Mouse (Mus musculus) adrenal gland (tissue): Measurements from ENCODE around the gene Cdkn2aipnl.

Experiments used
- intact Hi-C: fragments of 180-260 bp; cut with DNase I; formaldehyde crosslinking; loops from one replicate; pipeline ENCODE4 v1.15.1; 2025
- long read RNA-seq, 2 experiments: library from polyadenylated mRNA; unstranded; transcript quantifications; one replicate each; pipeline ENCODE4 v2.0.0; 2020; ENCODE audit warnings: borderline replicate concordance in 1 of 2; ENCODE audit not compliant: insufficient replicate concordance in 1 of 2

The Cdkn2aipnl gene
- long read RNA-seq, experiment 1, transcript Cdkn2aipnl-201 (3 exons, 1,832 nt), result major isoform, 25 of 29 reads
- long read RNA-seq, experiment 1, partial matches to known transcripts, result 1 of 29 reads
- long read RNA-seq, experiment 1, other reads (novel, unspliced or antisense), result 3 of 29 reads
- long read RNA-seq, experiment 2, transcript Cdkn2aipnl-201 (3 exons, 1,832 nt), result major isoform, 33 of 35 reads
- long read RNA-seq, experiment 2, partial matches to known transcripts, result 0 of 35 reads
- long read RNA-seq, experiment 2, other reads (novel, unspliced or antisense), result 2 of 35 reads

DNA sequence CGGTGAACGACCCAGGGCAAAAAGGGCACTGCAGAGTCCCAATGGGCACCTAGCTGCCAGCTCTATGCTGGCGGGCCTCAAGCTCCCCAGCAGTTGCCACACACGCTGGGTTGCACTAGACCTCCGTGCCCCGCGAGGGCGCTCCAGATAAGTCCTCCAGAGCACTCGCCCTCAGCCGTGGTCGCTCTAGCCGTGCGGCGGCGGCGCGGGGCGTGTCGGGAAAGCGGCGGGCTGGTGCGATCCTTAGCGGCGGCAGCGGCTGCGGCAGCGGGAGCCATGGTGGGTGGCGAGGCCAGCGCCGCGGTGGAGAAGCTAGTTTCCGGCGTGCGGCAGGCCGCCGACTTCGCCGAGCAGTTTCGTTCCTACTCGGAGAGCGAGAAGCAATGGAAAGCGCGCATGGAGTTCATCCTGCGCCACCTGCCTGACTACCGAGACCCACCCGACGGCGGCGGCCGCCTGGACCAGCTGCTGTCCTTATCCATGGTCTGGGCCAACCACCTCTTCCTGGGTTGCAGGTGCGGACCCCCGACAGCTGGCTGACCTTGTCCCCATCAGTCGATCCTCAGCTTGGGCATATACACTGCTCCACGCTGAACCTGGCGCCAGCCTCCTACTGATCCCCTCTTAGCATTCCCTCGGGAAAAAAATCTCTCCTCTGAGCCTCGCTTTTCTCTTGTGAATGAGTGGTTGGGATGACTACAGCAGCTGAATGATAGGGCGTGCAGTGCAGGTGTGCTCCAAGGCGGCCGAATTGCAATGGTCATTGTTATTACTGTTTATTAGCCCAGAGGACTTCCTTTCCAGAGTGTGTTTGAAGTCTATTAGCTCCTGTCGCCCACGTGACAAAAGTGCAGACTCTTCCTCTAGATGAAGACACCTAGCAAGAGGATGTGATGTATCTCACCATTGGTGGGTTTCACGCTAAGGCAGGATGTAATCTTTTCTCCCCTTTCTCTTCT, at the start of gene Cdkn2aipnl:
Gene Cdkn2aipnl, plus strand, starts transcription at position 219 of the 959 bp plus-strand sequence.
- intact Hi-C loops, result loop anchor here (2.0 to 5.0 kb wide), 2 partner anchors 50 to 113 kb away; no protein-coding TSS in a partner anchor

DNA sequence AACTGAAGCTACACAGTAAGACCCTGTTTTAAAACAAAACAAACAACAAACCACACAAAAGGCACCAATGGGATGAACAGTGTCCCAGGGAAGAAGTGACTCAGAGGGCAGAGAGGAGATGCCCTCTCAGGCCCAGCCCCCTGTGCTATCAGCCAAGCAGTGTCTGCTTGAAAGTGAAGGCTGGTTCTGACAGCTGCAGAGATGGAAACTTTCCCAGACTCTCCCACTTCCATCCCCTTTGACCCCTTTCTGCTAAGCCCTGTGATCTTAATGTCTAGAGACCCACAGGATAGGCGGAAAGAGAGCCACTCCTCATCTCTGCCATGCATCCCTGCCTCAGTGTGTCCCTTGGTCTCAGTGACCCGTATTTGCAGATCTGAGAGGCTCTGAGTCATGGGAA, 49.5 kb upstream of the Cdkn2aipnl start:
- intact Hi-C loops, result loop anchor here (5.0 kb wide), 2 partner anchors 49 to 61 kb away; partner anchors contain the start of genes Cdkn2aipnl and Jade2

DNA sequence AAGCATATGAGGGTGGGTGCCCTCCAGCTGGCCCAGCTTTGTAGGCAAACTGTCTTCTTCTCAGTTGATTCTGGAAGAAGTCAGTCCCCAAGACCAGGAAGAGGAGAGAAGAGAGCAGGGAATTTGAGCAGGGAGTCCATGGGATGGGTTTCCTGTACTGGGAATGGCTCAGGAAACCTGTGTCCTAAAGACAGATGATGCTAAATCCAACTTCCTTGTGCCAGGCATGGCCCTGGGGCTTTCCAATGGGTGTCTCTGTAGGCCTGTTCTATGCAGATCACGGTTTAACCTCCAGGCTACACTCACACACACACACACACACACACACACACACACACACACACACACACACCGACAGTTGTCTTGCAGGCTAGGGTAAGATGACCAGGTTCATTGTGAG, 48.9 kb upstream of the Cdkn2aipnl start:
- intact Hi-C loops, result loop anchor here (5.0 kb wide), 2 partner anchors 49 to 61 kb away; partner anchors contain the start of genes Cdkn2aipnl and Jade2

DNA sequence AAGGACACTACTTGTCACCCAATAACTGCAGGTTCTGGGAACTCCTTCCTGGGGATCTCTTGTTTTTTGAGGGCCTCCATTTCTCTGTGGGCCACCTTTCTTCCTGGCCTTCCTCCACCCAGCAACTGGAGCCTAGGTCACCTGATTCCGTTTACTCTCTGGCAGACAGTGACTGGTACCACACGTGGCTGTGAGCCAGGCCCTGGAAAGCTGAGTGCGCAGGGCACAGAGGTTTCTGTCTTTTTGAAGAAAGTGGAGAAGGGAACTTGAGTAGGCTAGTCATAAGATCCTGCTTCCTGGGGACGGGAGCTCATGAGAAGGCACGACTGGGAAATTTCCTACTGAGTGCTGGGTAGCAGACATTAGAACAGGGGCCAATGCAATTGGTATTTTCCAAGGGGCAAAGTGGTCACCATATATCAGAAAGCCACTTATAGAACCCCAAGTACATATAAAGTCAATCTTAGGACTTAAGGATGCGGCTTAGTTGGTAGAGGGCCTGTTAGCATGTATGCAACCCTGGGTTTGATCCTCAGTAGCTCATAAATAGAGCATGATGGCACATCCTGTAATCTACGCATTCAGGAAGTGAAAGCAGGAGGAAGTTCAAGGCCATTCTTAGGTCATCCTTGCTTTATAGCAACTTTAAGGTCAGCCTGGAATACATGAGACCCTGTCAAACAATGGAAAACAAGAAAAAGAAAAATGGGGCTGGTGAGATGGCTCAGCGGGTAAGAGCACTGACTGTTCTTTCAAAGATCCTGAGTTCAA, 45.9 kb upstream of the Cdkn2aipnl start:
- intact Hi-C loops, result no loop called here

DNA sequence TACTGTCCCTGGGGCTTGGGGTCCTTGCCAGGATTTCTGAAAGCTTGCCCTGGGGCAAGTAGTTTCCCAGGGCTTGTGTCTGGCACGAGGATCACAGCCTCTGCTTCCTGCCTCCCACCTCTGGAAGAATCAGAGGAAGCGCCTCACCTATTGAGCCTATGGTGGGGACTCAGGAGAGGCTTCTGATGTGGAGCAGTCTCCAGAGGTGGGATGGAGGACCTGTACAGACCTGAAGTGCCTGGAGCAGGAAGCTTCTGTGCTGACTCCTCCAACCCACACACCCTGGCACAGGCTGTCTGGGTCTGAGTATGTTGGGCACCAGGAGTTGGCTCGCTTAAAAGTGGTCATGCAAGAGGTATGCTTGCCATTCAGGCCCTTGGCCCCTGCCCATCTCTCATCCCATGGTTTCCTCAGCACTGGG, 45.0 kb upstream of the Cdkn2aipnl start:
- intact Hi-C loops, result no loop called here

DNA sequence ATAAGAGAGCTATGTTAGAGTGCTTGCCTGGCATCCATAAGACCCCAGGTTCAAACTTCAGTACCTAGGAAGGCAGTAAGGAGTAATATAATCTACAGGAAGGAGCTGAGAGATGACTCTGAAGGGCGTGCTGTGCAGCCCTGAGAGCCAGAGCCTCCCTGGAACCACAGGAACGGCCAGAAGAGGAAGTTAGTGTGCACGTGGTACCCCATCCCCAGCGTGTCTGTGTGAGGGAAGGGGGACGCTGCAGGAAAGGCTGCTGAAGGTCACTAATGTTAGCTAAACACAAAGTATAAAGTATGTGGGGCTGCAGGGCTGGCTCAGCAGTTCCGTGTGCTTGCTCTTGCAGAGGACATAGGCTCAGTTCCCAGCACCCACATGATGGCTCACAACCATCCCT, 41.9 kb upstream of the Cdkn2aipnl start:
- intact Hi-C loops, result no loop called here

DNA sequence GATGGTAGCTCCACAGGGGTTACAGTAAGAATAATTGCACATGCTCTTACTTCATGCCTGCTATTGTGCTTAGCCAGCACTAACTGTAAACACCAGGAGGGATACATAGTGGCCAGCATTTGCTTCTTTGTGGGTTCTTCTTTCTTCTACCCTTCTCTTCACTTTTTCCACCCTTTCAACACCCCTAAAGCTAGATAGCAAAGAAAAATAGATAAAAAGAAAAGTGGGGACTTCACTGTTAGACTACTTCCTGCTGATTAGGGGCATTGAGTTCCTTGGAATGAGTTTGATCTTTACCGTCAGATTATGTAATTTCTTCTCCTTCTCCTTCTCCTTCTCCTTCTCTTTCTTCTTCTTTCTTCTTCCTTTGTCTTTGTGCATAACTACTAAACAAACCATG, 41.1 kb upstream of the Cdkn2aipnl start:
- intact Hi-C loops, result no loop called here

DNA sequence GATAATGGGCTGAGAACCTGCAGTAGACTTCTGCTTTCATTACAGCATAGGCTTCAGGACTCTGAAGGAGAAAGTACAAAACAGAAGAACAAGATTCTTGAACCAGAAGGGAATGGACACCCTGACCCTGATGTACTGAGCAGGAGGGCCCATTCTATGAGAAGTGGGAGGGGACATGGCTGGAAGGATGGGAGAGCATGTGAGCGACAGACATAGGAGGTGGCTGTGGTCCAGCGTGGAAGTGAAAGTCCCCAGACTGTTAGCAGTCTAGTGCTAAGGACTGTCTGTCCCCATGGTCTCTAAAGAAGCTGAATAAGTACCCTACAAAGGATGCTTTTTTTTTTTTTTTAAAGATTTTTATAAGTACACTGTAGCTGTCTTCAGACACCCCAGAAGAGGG, 40.4 kb upstream of the Cdkn2aipnl start:
- intact Hi-C loops, result no loop called here

DNA sequence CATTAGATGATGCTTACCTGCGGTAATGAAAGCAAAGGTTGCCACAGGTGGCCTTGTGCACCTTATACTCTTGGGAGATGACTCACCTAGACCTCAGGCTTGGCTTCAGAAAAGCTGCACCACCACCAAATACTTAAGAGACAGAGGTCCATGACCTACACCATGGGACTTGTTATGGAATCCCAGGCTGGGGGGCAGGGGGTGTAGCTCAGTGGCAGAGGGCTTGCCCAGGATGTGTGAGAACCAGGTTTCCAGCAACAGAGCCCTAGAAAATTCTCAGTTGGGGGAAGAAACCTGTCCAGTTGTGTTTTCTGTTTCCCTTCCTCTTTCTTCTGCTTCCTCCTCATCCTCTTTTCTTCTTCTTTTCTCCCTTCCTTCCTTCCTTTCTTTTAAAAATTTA, 36.3 kb upstream of the Cdkn2aipnl start:
- intact Hi-C loops, result no loop called here

DNA sequence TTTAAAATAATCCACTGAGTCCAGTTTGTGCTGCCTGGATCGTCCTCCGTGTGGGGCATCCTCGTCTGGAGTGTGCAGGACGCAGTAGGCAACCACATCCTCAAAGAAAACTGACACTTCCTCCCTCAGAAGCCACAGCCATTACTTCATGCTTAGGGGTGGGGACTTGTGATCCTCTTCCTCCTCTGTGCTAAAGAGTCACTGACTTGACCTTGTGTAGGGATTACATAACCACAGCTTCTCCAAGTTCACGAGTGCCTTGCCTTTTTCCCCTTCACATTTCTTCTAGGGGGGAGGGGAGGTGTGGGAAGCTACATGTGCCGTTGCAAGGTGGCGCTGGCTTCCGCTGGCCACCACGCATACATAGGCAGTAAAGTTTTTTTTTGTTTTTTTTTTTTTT, 35.7 kb upstream of the Cdkn2aipnl start:
- intact Hi-C loops, result no loop called here

DNA sequence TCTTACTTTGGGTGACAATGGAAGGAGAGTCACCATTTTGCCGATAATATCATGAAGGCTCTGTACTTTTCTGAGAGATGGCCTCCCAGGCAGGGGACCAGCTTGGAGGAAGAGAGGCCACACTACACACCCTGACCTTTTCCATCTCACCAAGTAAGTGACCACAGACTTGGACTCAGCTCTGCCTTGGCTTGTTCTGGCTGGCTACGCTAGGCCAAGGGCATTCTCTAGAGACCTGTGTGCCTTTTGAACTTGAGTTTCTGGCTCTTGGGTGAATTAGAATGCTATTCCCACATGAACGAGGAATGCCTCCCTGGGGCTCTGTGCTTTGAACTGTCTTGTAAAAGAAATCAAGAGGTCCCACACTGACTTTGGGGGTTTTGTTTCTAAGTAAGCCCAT, 33.2 kb upstream of the Cdkn2aipnl start:
- intact Hi-C loops, result no loop called here

DNA sequence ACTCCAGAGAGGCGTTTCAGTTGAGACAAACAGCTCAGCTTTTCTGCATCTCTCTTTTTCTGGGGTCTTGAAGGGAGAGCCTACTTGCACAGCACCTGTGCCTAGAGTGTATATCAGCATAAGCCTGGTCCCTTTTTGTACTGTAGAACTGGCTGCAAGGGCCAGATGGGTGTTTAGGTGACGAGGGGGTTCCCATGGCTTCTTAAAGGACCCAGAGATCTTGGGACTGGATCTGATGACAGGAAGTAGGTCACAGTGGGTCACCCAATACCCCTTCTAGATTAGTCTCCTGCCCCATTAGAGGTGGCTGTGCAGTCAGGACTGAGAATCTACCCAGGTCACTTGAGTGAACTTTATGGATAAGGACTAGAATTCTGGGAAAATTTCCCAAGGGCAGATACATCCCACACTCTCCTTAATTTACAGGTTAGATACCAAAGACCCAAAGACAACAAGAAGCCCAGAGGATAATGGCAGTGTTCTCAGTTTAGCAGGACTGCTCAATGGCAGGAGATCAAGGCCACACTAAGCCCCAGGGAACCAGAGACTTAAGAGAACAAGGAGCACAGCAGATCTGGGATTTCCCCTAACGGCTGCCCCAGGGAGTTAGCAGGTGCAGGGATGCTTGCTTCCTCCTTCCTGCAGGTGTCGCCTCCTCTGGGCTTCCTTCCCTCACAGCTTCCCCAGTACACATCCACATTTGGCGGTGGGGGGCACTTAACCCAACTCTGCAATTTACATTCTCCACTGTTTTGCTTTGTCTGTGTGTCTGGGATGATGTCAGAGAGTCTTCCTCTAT, 31.6 kb upstream of the Cdkn2aipnl start:
- intact Hi-C loops, result no loop called here

DNA sequence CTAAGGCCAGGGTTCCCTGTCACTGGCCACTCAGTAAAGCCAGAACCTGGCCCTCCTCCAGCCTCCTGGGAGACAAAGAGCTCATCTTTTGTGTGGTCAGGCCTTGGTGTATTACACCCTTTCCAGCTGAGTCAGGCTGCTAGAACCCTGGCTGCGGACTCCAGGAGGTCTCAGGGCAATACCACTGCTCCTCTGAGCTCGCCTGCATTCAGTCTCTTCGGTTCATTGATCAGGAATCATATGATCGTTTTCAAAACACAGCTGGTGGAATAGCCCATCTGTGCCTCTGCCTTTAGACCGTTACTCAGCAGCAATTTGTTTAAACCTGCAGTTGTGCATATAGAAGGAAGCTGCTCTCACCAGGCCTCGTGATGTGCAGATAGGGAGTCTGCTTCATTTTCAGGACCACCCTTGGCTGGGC, 30.1 kb upstream of the Cdkn2aipnl start:
- intact Hi-C loops, result no loop called here

DNA sequence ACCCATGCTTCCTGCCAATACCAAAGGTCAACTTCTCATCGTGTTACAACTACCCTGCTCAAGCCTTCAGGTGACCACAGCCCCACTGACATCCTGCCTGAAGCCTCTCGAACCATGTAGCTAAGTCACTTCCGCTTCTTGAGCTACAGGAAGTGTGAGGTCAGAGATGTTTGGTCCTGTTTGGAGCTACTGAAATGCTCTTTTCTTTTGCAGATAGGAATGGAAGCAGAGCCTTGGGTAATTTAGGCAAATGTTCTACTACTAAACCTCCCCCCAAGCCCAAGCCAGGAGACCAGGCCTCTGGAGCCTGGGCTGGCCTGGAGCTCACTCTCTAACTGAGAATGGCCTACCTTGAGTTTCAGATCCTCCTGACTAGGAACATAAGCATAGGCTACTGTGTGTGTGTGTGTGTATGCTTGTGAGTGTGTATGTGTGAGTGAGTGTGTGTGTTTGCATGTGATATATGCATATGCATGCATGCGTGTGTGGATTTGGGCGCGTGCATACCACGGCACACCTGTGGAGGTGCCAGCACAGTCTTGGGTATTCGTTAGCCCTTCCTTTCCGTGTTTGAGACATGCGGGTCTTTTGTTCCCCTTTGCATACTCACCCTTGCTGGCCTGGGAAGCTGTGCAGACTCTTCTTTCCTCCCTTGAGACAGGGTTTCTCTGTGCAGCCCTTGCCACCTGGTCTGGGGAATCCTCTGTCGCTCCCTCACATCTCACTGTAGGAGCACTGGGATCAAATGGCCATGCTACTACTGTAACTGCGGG, 28.5 kb upstream of the Cdkn2aipnl start:
- intact Hi-C loops, result no loop called here

DNA sequence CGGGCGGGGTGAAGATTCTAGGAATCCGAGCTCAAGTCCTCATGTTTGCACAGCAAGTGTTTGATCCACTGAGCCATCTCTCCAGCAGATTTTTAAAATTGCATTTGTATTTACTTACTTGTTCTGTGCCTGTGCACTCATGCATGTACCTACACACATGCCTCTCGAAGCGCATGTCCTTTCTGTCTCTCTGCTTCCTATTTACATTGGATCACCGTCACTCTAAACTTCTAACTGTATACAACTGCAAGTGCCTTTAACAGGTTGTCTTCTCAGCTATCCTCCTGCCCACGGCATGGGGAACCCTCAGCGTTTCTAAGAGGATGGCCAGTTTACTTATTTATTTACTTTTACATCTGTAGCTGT, 27.9 kb upstream of the Cdkn2aipnl start:
- intact Hi-C loops, result no loop called here

DNA sequence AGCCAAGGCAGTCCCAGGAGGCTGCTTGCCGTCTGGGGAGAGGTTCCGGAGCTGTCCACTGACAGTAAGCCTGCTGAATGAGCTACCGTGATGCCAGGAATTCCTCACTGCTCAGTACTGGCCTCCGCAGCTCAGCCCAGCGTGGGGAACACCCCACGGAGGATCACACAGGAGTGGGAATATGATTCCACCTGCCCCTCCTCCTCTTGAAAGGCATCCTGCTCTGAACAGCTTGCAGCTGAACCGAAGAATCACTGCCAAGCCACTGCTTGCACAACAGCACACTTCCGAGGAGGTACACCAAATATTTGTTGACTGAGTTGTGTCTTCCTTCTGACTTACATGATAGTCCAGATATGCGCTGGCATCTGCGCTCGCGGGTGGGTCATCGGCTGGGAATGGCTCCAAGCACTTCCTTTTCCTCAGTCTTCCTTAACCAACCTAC, 26.9 kb upstream of the Cdkn2aipnl start:
- intact Hi-C loops, result no loop called here

DNA sequence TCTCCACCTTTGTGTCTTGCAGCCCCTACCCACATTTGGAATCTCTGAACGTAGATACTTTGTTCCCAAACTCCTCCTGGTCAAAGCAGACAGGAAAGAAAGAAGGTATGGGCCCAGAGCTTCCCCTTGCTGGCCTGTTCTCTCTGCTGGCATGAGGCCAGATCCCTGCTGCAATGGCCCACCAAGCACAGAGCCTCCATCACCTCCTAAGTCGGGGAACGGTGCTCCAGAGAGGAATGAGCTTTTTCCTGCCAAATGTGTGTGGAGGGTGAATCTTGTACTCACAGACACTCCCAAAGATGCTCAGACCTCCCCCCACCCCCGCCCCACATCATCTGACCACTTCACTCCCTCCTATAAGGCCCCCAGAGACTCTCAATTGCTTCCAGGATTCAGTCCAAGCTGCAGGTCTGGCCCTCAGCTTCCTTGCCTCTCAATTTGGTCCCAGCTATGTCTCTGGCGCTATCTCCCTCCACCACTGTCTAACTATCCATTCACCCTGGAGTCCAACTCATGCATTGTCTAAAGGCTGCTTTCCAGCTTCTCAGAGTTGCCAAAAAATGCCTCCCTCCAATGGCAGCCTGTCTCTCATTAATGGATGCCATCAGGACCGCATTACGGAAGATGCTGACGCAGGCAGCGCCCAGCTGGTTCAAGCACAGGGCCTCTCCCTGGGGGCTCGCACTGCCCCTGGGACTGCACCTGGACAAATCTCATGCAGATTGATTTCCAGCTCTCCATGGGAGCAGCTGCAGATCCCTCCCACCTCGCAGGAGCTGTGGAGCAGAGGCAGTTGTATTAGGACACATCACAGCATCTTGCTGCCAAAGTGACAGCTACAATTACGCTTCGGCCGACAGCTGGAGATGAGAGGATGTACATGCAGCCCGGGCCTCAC, 24.6 kb upstream of the Cdkn2aipnl start:
- intact Hi-C loops, result no loop called here

DNA sequence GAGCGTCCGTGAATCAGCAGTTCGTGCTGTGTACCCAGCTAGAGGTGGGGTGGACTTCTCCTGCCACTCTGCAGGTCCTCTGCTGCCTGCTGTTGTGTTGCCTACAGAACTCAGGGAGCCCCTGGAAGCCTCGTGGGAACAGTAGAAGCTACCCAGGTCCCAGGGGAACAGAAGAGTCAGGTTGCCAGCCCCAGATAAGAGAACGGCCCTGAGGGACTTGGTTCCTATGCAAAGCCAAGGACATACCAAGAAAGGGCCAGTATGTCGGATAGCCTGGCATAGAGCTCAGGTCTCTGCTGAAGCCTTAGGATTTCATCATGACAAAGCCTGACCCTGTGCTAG, 24.0 kb upstream of the Cdkn2aipnl start:
- intact Hi-C loops, result no loop called here

DNA sequence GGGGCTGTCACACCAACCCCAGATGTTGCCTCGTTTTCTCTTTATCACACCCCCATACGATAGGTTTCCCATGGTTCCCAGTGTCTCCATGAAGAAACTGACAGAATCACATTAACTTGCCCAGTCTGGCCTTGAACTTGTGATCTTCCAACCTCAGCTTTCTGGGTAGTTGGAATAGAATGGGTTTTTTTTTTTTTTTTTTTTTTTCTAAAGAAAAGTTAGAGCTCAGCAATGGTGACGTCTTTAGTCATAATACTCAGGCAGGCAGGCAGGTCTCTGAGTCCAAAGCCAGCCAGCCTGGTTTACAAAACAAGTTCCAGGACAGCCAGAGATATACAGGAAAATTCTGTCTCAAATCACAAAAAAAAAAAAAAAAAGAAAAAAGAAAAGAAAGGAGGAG, 23.2 kb upstream of the Cdkn2aipnl start:
- intact Hi-C loops, result no loop called here
